Mouse (Mus musculus) retina, embryonic 14.5 days (tissue): ENCODE measurements at regions not wholly inside any gene's neighbourhood (a gene's known extent, or its start where the extent isn't known, plus 50 kb on each side); places are given as distances from the start of the nearest gene placed in this dataset.
A peak's percentile ranks its signal among the peaks of the same experiment; 100 is the strongest.

Experiments used
- DNase-seq: peaks from one replicate; pipeline ENCODE4 v3.0.0-alpha.2; 2015; ENCODE audit warnings: low spot score

DNA sequence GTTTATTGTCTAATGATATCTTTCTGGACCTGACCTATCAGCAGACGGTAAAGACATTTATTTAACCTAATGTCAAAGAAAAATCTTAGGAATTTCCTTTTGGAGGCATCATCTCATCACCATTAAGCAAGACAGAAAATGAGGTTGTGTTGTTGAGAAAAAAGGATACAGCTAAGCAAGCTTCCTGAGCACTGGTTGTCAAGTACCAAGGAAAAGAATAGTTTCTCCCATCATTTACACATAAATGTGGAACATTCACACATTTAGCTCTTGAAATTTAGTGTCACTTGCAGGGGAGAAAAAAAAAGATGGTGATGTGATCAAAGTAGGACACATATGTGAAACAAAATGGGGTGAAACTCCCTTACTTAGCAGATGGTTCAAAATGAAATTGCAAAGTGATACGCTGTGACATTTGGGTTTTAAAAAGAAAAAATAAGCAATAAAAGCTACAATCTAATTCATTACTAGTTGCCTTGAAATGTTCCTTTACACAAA is 157.7 kb upstream of the 1700009N14Rik start:
- no peak for DNase-seq

- peak; percentile 3 for DNase-seq
Measured at GRCm38 (mm10) chr4:39310131-39310530, 140.0 kb upstream of the 1700009N14Rik start.

GRCm38 (mm10) chr4:39344401-39345138 is 105.5 kb upstream of the 1700009N14Rik start:
- no peak for DNase-seq

DNA sequence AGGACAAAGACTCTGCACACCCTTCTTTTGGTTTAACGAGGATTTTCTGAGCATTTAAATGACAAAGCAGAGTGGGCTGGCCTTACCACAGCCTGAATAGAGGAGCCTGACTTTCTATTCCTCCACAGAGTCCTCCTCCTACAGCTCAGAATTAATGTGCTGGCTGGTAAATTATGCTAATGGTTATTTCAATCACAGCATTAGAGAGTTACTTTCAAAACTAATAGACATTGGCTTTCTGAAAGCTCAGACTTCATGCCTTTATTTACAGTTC is 105.0 kb upstream of the 1700009N14Rik start:
- no peak for DNase-seq

DNA sequence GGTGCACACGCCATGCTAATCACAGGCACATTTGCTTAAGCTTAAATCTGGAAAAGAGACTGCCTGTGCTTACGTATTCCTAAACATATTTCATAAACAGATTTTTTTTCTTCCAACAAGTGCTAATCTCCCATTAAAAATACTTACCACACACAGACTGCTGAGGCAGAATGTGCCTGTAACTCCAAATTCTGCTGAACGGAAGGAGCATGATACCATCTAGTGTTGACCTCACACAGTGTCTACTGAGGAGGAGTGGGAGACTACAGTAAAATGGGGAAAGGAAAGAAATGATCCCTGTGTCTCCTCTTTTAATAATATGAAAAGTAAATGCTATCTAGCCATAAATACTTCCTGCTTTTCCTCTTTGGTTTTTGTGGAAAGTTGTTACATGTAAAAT is 81.9 kb upstream of the 1700009N14Rik start:
- DNase-seq = no peak

DNA sequence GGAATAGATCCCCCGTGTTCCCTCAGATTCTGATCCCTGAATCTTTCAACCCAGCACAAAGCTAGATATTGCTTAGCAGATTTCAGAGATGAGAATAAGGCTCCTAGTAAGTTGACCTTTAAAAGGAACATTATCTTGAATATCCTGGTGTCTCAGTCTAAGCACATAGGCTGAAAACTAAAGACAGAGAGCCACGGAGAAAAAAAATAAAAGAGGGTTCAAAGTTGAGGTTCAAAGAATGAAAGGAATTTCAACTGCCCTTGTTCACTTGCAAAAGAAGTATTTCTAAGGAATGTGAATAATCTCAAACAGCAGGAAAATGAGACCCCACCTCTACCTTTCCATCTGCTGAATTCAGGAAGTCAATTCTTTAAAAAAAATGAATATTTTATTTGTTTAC is 69.3 kb upstream of the 1700009N14Rik start:
- no peak for DNase-seq

DNA sequence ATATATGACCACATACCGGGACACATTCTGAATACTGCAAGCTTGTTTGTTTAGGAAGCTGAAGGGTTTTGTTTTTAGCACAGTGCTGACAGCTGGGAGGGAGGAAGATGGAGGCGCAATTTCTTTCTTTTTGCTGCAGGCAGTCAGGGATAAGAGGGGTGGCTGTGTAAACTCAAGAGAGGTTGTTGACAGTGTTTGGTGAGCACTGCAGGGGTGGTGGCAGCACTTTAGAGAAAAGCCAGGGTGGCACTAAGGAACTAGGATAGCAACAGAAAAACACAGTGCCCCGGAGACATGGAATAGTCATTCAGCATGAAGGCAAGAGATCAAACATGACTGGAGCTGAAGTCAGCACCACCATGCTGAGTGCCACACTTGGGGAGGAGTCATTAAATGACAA is 51.9 kb upstream of the 1700009N14Rik start:
- DNase-seq = no peak
